Mouse (Mus musculus): ENCODE data around the gene Clstn1. TPM values are rescaled to one million over a fixed set of nuclear protein-coding genes. Genes with fewer than 3 reads are reported as not detected.
"Not testable (repeated sequence)": the region's sequence is repeated elsewhere in the genome, so short reads cannot be mapped to it uniquely, and the experiment has no call there.

The Clstn1 gene
- polyA plus RNA-seq, 1 experiment from 2014 or later = 7.8 TPM

DNA sequence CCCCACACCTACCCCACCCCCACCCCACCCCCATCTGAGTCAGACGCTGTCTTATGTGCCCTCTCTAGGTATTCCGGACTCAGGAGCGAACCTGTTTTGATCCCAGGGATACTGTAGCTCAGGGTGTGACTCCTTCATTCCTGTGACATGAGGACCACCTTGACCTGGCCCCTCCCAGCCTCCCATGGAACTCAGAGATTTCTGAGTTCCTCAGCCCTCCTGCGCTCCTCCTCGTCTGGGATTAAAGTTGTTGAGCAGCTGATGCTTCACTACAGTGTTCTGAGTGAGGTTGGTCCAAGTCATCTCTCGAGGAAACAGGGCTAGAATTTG is 22.0 kb downstream of the Clstn1 start:
- peaks cover 9% of the 10 kb centered on the region; the same call in 1 of the 2 replicates for H3K4me1 ChIP-seq (replicated peaks; ENCODE audit: control insufficient read depth, insufficient read depth, low read length)
- no peak overlapping the region for H3K27ac ChIP-seq (ENCODE audit: low read depth, low read length)
- H3K4me2 ChIP-seq = no peak overlapping the region
- no peak for ATAC-seq (replicated peaks; ENCODE audit: low FRiP score)
- WGBS = 76% methylated on average over 6 of the region's 6 CpGs
- DNase-seq (ENCODE audit: low spot score) = no peak
- H3K9me3 ChIP-seq (ENCODE audit: control insufficient read depth, low read length) = no peaks in the 10 kb centered on the region
- no peak overlapping the region for H3K4me3 ChIP-seq (ENCODE audit: low read depth, low read length)
- H3K9ac ChIP-seq (ENCODE audit: low read depth, low read length) = no peak overlapping the region
- no peaks in the 10 kb centered on the region for H3K27me3 ChIP-seq (replicated peaks; ENCODE audit: control insufficient read depth, insufficient read depth, low read length)
- no peaks in the 10 kb centered on the region for H3K36me3 ChIP-seq (ENCODE audit: control insufficient read depth, insufficient read depth, low read length)

DNA sequence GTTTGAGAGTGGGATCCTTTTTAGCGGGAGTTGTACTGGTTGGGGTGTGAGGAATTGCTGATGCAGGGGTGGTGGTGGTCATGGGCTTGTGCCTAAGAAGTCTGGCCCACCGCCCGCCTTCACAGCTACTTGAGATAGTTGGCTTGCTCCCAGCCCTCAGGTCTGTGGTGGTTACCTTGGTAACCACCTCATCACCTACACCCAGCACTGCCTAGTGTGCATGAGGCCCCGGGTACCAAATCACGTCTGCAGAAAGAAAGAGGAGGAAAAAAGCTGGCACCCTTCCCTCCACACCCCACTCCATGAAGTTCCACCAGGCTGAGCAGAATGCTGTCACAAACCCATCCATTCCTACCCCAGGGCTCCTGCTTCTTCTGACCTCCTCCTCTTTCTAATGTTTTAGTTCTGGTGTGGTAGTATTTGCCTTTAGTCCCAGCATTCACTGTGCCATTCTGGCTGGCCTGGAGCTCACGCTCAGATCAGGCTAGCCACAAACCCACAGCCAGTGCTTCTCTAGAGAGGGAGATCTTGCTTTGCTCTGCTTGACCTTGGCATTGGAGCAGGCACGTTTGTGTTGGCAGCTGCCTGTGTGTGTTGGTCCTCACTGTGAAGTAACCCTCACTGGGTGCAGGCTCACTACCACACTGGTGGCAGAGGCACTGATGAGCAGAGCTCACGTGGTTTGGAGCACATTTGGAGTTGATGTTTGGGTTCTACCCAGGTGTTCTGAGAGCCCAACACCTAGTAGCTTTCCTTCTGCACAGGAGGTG is 23.2 kb downstream of the Clstn1 start:
- Histone ChIP-seq H3K36me3 (ENCODE audit: control insufficient read depth, insufficient read depth, low read length) (no peaks in the 10 kb centered on the region), H3K27me3 (replicated peaks; ENCODE audit: control insufficient read depth, insufficient read depth, low read length) (no peaks in the 10 kb centered on the region), H3K4me2 (no peak overlapping the region), H3K27ac (ENCODE audit: low read depth, low read length) (no peak overlapping the region), H3K4me1 (replicated peaks; ENCODE audit: control insufficient read depth, insufficient read depth, low read length) (peaks cover 9% of the 10 kb centered on the region; the same call in 1 of the 2 replicates), H3K9me3 (ENCODE audit: control insufficient read depth, low read length) (no peaks in the 10 kb centered on the region), H3K9ac (ENCODE audit: low read depth, low read length) (no peak overlapping the region), H3K4me3 (ENCODE audit: low read depth, low read length) (no peak overlapping the region)
- ATAC-seq (replicated peaks; ENCODE audit: low FRiP score) (no peak), DNase-seq (ENCODE audit: low spot score) (no peak)
- 71% methylated on average over 8 of the region's 8 CpGs for WGBS

- Histone ChIP-seq H3K9ac (ENCODE audit: low read depth, low read length) (no peak overlapping the region), H3K4me3 (ENCODE audit: low read depth, low read length) (no peak overlapping the region), H3K27me3 (replicated peaks; ENCODE audit: control insufficient read depth, insufficient read depth, low read length) (no peaks in the 10 kb centered on the region), H3K9me3 (ENCODE audit: control insufficient read depth, low read length) (no peaks in the 10 kb centered on the region), H3K36me3 (ENCODE audit: control insufficient read depth, insufficient read depth, low read length) (no peaks in the 10 kb centered on the region), H3K4me2 (no peak overlapping the region), H3K4me1 (replicated peaks; ENCODE audit: control insufficient read depth, insufficient read depth, low read length) (peaks cover 9% of the 10 kb centered on the region; the same call in 1 of the 2 replicates), H3K27ac (ENCODE audit: low read depth, low read length) (no peak overlapping the region)
- ATAC-seq (replicated peaks; ENCODE audit: low FRiP score) = no peak
- WGBS = 49% methylated on average over 10 of the region's 10 CpGs
- DNase-seq (ENCODE audit: low spot score) = no peak
These were observed 25.2 kb downstream of the Clstn1 start for GRCm38 (mm10) chr4:149611376-149612044.

DNA sequence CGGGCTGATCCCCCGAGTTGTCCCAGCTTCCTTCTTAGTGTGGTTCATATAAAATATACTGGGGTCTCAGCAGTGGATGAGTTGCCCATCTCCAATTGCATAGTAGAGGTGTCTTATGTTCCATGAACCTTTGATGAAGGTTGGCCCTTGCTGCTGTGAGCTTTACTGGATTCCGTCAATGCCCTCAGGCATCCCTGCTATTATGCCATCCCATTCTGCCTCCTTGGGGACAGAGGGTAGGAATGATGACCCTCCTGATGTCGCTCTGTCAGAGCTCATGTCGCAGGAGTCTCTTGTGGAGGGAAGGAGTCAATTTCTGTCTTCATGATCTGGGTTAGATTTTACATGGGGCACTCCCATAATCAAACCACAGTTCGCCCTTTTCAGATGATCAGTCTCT is 27.2 kb downstream of the Clstn1 start:
- not testable (repeated sequence) for H3K4me2 ChIP-seq; H3K9ac ChIP-seq (ENCODE audit: low read depth, low read length); DNase-seq (ENCODE audit: low spot score); H3K27ac ChIP-seq (ENCODE audit: low read depth, low read length); H3K27me3 ChIP-seq (replicated peaks; ENCODE audit: control insufficient read depth, insufficient read depth, low read length); H3K4me3 ChIP-seq (ENCODE audit: low read depth, low read length); H3K4me1 ChIP-seq (replicated peaks; ENCODE audit: control insufficient read depth, insufficient read depth, low read length); H3K36me3 ChIP-seq (ENCODE audit: control insufficient read depth, insufficient read depth, low read length); H3K9me3 ChIP-seq (ENCODE audit: control insufficient read depth, low read length)
- peak; percentile 43; the same call in 1 of the 2 replicates for ATAC-seq (replicated peaks; ENCODE audit: low FRiP score)
- 71% methylated on average over 6 of the region's 6 CpGs for WGBS

DNA sequence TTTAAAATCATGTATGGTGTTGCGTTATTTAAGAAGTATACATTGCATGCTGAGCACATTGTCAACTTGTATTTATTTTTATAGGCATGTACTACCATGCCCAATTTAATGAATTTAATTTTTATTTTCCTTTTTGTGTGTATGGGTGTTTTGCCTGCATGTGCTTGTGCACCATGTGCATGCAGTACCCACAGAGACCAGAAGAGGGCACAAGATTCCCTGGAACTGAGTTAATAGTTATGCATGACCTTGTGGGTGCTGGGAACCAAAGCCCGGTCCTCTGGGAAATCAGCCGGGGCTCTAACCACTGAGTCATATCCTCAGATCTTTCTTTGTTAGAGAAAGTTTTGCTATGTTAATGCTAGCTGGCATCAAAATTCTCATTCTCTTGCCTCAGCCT is 28.6 kb downstream of the Clstn1 start:
- Histone ChIP-seq H3K4me1 (replicated peaks; ENCODE audit: control insufficient read depth, insufficient read depth, low read length) (no peaks in the 10 kb centered on the region), H3K9ac (ENCODE audit: low read depth, low read length) (no peak overlapping the region), H3K36me3 (ENCODE audit: control insufficient read depth, insufficient read depth, low read length) (no peaks in the 10 kb centered on the region), H3K27me3 (replicated peaks; ENCODE audit: control insufficient read depth, insufficient read depth, low read length) (no peaks in the 10 kb centered on the region), H3K4me2 (no peak overlapping the region), H3K27ac (ENCODE audit: low read depth, low read length) (no peak overlapping the region), H3K4me3 (ENCODE audit: low read depth, low read length) (no peak overlapping the region), H3K9me3 (ENCODE audit: control insufficient read depth, low read length) (no peaks in the 10 kb centered on the region)
- no peak for DNase-seq (ENCODE audit: low spot score)
- WGBS = 96% methylated on average over 3 of the region's 3 CpGs
- no peak for ATAC-seq (replicated peaks; ENCODE audit: low FRiP score)

DNA sequence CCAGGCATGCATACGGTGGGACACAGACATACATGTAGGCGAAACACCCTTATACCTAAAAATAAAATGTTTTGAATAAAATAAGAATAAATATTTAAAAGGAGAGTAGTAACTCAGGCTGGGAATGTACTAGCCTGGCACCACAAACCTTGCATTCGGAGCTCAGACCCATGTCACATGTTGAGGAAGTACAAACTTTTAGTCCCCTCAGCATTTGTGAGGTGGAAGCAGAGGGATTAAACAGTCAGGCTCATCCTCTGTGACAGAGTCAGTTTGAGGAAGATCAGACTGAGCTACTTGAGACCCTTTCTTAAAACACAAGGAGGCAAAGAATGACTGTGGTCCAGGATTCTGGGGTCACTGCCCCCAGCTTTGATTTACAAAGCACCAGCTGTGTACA is 30.7 kb downstream of the Clstn1 start:
- H3K9ac ChIP-seq (ENCODE audit: low read depth, low read length); H3K36me3 ChIP-seq (ENCODE audit: control insufficient read depth, insufficient read depth, low read length); H3K4me2 ChIP-seq; H3K4me3 ChIP-seq (ENCODE audit: low read depth, low read length); H3K4me1 ChIP-seq (replicated peaks; ENCODE audit: control insufficient read depth, insufficient read depth, low read length); ATAC-seq (replicated peaks; ENCODE audit: low FRiP score); H3K27ac ChIP-seq (ENCODE audit: low read depth, low read length); H3K9me3 ChIP-seq (ENCODE audit: control insufficient read depth, low read length); DNase-seq (ENCODE audit: low spot score); H3K27me3 ChIP-seq (replicated peaks; ENCODE audit: control insufficient read depth, insufficient read depth, low read length): not testable (repeated sequence)
- 81% methylated on average over 3 of the region's 3 CpGs for WGBS

GRCm38 (mm10) chr4:149619988-149620387 is 33.7 kb downstream of the Clstn1 start:
- 60% methylated on average over 8 of the region's 8 CpGs for WGBS
- no peak for DNase-seq (ENCODE audit: low spot score)
- Histone ChIP-seq H3K9ac (ENCODE audit: low read depth, low read length) (no peak overlapping the region), H3K36me3 (ENCODE audit: control insufficient read depth, insufficient read depth, low read length) (no peaks in the 10 kb centered on the region), H3K4me3 (ENCODE audit: low read depth, low read length) (no peak overlapping the region), H3K4me2 (no peak overlapping the region), H3K4me1 (replicated peaks; ENCODE audit: control insufficient read depth, insufficient read depth, low read length) (no peaks in the 10 kb centered on the region), H3K27ac (ENCODE audit: low read depth, low read length) (no peak overlapping the region), H3K9me3 (ENCODE audit: control insufficient read depth, low read length) (no peaks in the 10 kb centered on the region), H3K27me3 (replicated peaks; ENCODE audit: control insufficient read depth, insufficient read depth, low read length) (no peaks in the 10 kb centered on the region)
- no peak for ATAC-seq (replicated peaks; ENCODE audit: low FRiP score)

DNA sequence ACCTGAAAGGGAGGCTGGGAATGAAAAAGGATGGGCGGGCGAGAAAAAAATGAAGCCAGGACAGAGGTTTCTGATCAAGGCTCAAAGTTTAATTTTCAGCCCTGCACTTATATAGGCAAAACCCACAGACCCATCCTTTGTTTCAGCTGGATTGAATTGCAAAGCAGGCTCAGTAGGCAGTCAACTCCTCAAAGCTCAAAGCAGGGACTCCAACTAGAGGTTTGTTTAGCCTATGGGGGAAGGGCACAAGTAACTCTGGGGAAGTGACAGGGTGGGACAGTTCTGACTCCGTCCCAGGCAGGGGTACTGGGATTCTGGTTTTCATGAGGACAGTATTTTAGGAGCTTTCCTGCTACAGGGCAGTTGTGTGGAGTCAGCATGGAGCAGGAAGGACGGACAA is 35.0 kb downstream of the Clstn1 start:
- Histone ChIP-seq H3K27me3 (replicated peaks; ENCODE audit: control insufficient read depth, insufficient read depth, low read length) (no peaks in the 10 kb centered on the region), H3K4me2 (no peak overlapping the region), H3K4me1 (replicated peaks; ENCODE audit: control insufficient read depth, insufficient read depth, low read length) (no peaks in the 10 kb centered on the region), H3K36me3 (ENCODE audit: control insufficient read depth, insufficient read depth, low read length) (no peaks in the 10 kb centered on the region), H3K9me3 (ENCODE audit: control insufficient read depth, low read length) (no peaks in the 10 kb centered on the region), H3K27ac (ENCODE audit: low read depth, low read length) (no peak overlapping the region), H3K4me3 (ENCODE audit: low read depth, low read length) (no peak overlapping the region), H3K9ac (ENCODE audit: low read depth, low read length) (no peak overlapping the region)
- 65% methylated on average over 4 of the region's 4 CpGs for WGBS
- no peak for ATAC-seq (replicated peaks; ENCODE audit: low FRiP score)
- DNase-seq (ENCODE audit: low spot score) = no peak

DNA sequence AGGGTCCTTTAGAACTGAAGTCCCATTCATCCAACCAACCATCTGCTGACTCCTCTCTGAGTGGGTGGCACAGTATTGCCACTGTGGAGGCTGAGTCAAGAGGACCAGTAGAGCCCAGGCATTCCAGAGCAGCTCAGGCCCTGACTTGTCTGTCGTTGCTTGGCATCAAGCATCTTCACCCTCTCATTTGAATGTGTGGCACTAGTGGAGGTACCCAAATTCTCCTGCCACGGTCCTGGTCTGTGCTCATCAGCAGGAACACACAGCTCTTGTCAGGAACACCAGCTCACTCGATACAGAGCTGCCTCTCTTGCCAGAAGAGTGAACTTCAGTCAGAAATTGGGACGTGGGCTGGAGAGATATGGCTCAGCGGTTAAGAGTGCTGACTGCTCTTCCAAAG is 37.4 kb downstream of the Clstn1 start:
- H3K4me1 ChIP-seq (replicated peaks; ENCODE audit: control insufficient read depth, insufficient read depth, low read length) = no peaks in the 10 kb centered on the region
- WGBS = 75% methylated on average over 5 of the region's 5 CpGs
- no peak overlapping the region for H3K4me2 ChIP-seq
- no peak for ATAC-seq (replicated peaks; ENCODE audit: low FRiP score)
- no peaks in the 10 kb centered on the region for H3K36me3 ChIP-seq (ENCODE audit: control insufficient read depth, insufficient read depth, low read length)
- H3K9ac ChIP-seq (ENCODE audit: low read depth, low read length) = no peak overlapping the region
- H3K4me3 ChIP-seq (ENCODE audit: low read depth, low read length) = no peak overlapping the region
- DNase-seq (ENCODE audit: low spot score) = no peak
- no peak overlapping the region for H3K27ac ChIP-seq (ENCODE audit: low read depth, low read length)
- H3K27me3 ChIP-seq (replicated peaks; ENCODE audit: control insufficient read depth, insufficient read depth, low read length) = no peaks in the 10 kb centered on the region
- no peaks in the 10 kb centered on the region for H3K9me3 ChIP-seq (ENCODE audit: control insufficient read depth, low read length)

All from liver, embryonic 11.5 days (tissue).